Comparison of ENCODE assay signal across 9 mouse cellular contexts in the genomic region with DNA sequence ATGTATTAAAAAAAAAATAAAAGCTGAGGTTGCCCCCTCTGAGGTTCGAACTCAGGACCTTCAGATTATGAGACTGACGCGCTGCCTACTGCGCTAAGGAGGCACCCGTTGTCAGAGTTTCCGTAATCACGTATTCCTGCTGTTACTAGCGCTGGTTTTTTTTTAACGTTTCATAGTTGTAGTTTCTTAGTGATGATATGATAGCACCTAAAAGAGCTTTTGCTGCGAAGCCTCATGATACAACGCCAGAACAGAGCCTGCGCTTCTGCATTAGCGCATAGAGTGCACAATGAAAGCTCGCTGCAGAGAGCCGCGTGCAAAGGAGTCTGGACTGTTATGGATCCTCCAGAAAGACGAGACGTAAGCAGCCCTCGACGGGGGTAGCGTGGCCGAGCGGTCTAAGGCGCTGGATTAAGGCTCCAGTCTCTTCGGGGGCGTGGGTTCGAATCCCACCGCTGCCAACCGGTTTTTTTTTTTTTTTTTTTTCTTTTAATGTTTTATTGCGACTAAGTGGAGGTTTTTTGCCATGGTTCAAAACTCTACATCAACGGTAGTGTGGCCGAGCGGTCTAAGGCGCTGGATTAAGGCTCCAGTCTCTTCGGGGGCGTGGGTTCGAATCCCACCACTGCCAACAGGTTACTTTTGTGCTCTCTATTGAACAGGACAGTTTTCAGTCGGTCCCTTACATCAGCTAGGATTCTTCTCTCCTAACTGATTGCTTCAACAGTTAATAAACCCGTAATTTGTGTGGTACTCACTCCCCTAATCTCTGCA. TPM values are rescaled to one million over a fixed set of nuclear protein-coding genes. Genes with fewer than 3 reads are reported as not detected.
DNase-seq lines count a peak whose midpoint lies in the region; ATAC-seq and TF ChIP-seq lines count a peak whose summit lies in the region.
"Had no signal": no experiment of that assay in that cellular context is flagged by ENCODE, and none has a peak within 500 bp of the region (broad histone marks: within the 10 kb centered on the region; RNA-seq: fewer than 3 reads in every experiment).

No protein-coding gene starts in this region.

- H3K4me2 ChIP-seq in heart, embryonic 13.5 days: peak overlapping the region; percentile 85
- peak overlapping the region; percentile 57 for H3K4me2 ChIP-seq in kidney, postnatal 0 days (ENCODE audit: low read length)
- H3K4me2 ChIP-seq in liver, embryonic 15.5 days: peak overlapping the region; percentile 84
- H3K4me2 ChIP-seq in neural tube, embryonic 11.5 days (ENCODE audit: low read depth): peak overlapping the region; percentile 89
- peak overlapping the region; percentile 84 for H3K4me2 ChIP-seq in stomach, embryonic 15.5 days

- WGBS in heart, embryonic 13.5 days: under 1% methylated on average over 39 of the region's 39 CpGs
- WGBS in kidney, postnatal 0 days: 1% methylated on average over 39 of the region's 39 CpGs
- WGBS in liver, embryonic 15.5 days (ENCODE audit: insufficient replicate concordance): under 1% methylated on average over 39 of the region's 39 CpGs
- under 1% methylated on average over 39 of the region's 39 CpGs for WGBS in neural tube, embryonic 11.5 days
- WGBS in stomach, embryonic 15.5 days: 1% methylated on average over 39 of the region's 39 CpGs

- H3K27ac ChIP-seq in brown adipose tissue, adult 24 weeks (replicated peaks; ENCODE audit: low read depth, low read length): no peak overlapping the region
- peak overlapping the region; percentile 53; the same call in 1 of the 2 replicates for H3K27ac ChIP-seq in heart, embryonic 13.5 days (replicated peaks)
- H3K27ac ChIP-seq in kidney, postnatal 0 days: no peak overlapping the region
- peak overlapping the region; percentile 80 for H3K27ac ChIP-seq in liver, embryonic 15.5 days (replicated peaks)
- no peak overlapping the region for H3K27ac ChIP-seq in neural tube, embryonic 11.5 days (ENCODE audit: low read depth, low read length)
- peak overlapping the region; percentile 81 for H3K27ac ChIP-seq in stomach, embryonic 15.5 days

- H3K4me1 ChIP-seq in brown adipose tissue, adult 24 weeks (ENCODE audit: control insufficient read depth, insufficient read depth, insufficient read length, low read length): peaks cover 4% of the 10 kb centered on the region; the same call in 1 of the 2 replicates
- peaks cover 30% of the 10 kb centered on the region for H3K4me1 ChIP-seq in heart, embryonic 13.5 days
- peaks cover 5% of the 10 kb centered on the region; the same call in 1 of the 2 replicates for H3K4me1 ChIP-seq in kidney, postnatal 0 days (replicated peaks; ENCODE audit: insufficient read depth, low read length)
- peaks cover 52% of the 10 kb centered on the region for H3K4me1 ChIP-seq in liver, embryonic 15.5 days (replicated peaks)
- H3K4me1 ChIP-seq in neural tube, embryonic 11.5 days (ENCODE audit: control insufficient read depth, insufficient read depth, low read length): no peaks in the 10 kb centered on the region
- 0 out of 2 replicates have a peak, but pooled peaks cover 2% of the 10 kb centered on the region for H3K4me1 ChIP-seq in stomach, embryonic 15.5 days

- no peaks in the 10 kb centered on the region for H3K9me3 ChIP-seq in heart, embryonic 13.5 days
- no peaks in the 10 kb centered on the region for H3K9me3 ChIP-seq in kidney, postnatal 0 days (replicated peaks; ENCODE audit: low read length)
- H3K9me3 ChIP-seq in liver, embryonic 15.5 days (replicated peaks): no peaks in the 10 kb centered on the region
- H3K9me3 ChIP-seq in neural tube, embryonic 11.5 days (ENCODE audit: control insufficient read depth, low read length): no peaks in the 10 kb centered on the region
- no peaks in the 10 kb centered on the region for H3K9me3 ChIP-seq in stomach, embryonic 15.5 days

- H3K36me3 ChIP-seq in heart, embryonic 13.5 days: no peaks in the 10 kb centered on the region
- H3K36me3 ChIP-seq in kidney, postnatal 0 days (ENCODE audit: insufficient read depth, low read length): no peaks in the 10 kb centered on the region
- no peaks in the 10 kb centered on the region for H3K36me3 ChIP-seq in liver, embryonic 15.5 days (replicated peaks)
- H3K36me3 ChIP-seq in neural tube, embryonic 11.5 days (ENCODE audit: control insufficient read depth, insufficient read depth, low read length): no peaks in the 10 kb centered on the region
- no peaks in the 10 kb centered on the region for H3K36me3 ChIP-seq in stomach, embryonic 15.5 days

- no peak for TF ChIP-seq CTCF in kidney, postnatal 0 days (IDR thresholded peaks at IDR 0.05; ENCODE audit: low read depth)

- peak; percentile 84 to 88 for DNase-seq in CD8-positive naive resting alpha-beta T cell, adult 2 months (ENCODE audit: low read depth in 2 of 2, low spot score in 2 of 2)
- peak; percentile 86 for DNase-seq in kidney, postnatal 0 days (ENCODE audit: low spot score)
- peak; percentile 84 for DNase-seq in neural tube, embryonic 11.5 days (ENCODE audit: low spot score)

- H3K9ac ChIP-seq in heart, embryonic 13.5 days: peak overlapping the region; percentile 72; the same call in 1 of the 2 replicates
- H3K9ac ChIP-seq in kidney, postnatal 0 days (ENCODE audit: low read depth, low read length): no peak overlapping the region
- H3K9ac ChIP-seq in liver, embryonic 15.5 days: peak overlapping the region; percentile 28; the same call in 1 of the 2 replicates
- H3K9ac ChIP-seq in neural tube, embryonic 11.5 days (ENCODE audit: low read length): no peak overlapping the region
- H3K9ac ChIP-seq in stomach, embryonic 15.5 days: no peak overlapping the region

- peak overlapping the region; percentile 81 for H3K4me3 ChIP-seq in brown adipose tissue, adult 24 weeks (ENCODE audit: insufficient read depth, low read depth, low read length)
- peak overlapping the region; percentile 68 for H3K4me3 ChIP-seq in heart, embryonic 13.5 days
- H3K4me3 ChIP-seq in kidney, postnatal 0 days (replicated peaks; ENCODE audit: low read depth, low read length): peak overlapping the region; percentile 51
- peak overlapping the region; percentile 64 for H3K4me3 ChIP-seq in liver, embryonic 15.5 days (replicated peaks)
- peak overlapping the region; percentile 45 for H3K4me3 ChIP-seq in neural tube, embryonic 11.5 days (ENCODE audit: low read depth, low read length)
- H3K4me3 ChIP-seq in stomach, embryonic 15.5 days (replicated peaks): peak overlapping the region; percentile 56

- peaks cover 5% of the 10 kb centered on the region; the same call in 1 of the 2 replicates for H3K27me3 ChIP-seq in heart, embryonic 13.5 days (replicated peaks)
- no peaks in the 10 kb centered on the region for H3K27me3 ChIP-seq in kidney, postnatal 0 days (ENCODE audit: insufficient read depth, low read length)
- peaks cover 15% of the 10 kb centered on the region; the same call in 1 of the 2 replicates for H3K27me3 ChIP-seq in liver, embryonic 15.5 days
- H3K27me3 ChIP-seq in neural tube, embryonic 11.5 days (ENCODE audit: control insufficient read depth, insufficient read depth, low read length): no peaks in the 10 kb centered on the region
- no peaks in the 10 kb centered on the region for H3K27me3 ChIP-seq in stomach, embryonic 15.5 days (replicated peaks)

- peak; percentile 66 for ATAC-seq in erythroid progenitor cell, adult 5-6 weeks (replicated peaks; ENCODE audit: low FRiP score, poor library complexity, severe bottlenecking)
- ATAC-seq in heart, embryonic 13.5 days (ENCODE audit: extremely low read depth, insufficient number of reproducible peaks, low FRiP score, low TSS enrichment): peak; percentile 75
- ATAC-seq in kidney, postnatal 0 days (replicated peaks; ENCODE audit: low FRiP score, low read depth): peak; percentile 85
- ATAC-seq in liver, embryonic 15.5 days (ENCODE audit: insufficient read depth): peak; percentile 77
- ATAC-seq in neural tube, embryonic 11.5 days (ENCODE audit: insufficient read depth, low FRiP score, low TSS enrichment): peak; percentile 72
- peak; percentile 81 for ATAC-seq in stomach, embryonic 15.5 days (ENCODE audit: insufficient read depth, low FRiP score, low read depth)

RNA-seq across cellular contexts. Expression of a gene that starts 9.4 kb away (rescaled TPM):
- 9.1 and 14.4 TPM in 2 replicates for polyA plus RNA-seq in brown adipose tissue, adult 24 weeks (2012; ENCODE audit: insufficient read depth, insufficient read length, missing spikeins)
- total RNA-seq in erythroid progenitor cell, adult 5-6 weeks (2015; ENCODE audit: low replicate concordance): 29.6 and 37.3 TPM in 2 replicates
- total RNA-seq in erythroid progenitor cell, adult 5-6 weeks (2017; ENCODE audit: low replicate concordance): 60.8 and 61.5 TPM in 2 replicates
- polyA plus RNA-seq in heart, embryonic 13.5 days (2015; fragmentation: Nextera tagmentation; extraction: Ambion mirVana): 80.3 and 83.4 TPM in 2 replicates
- 101 and 103 TPM in 2 replicates for polyA plus RNA-seq in kidney, postnatal 0 days (2015; fragmentation: Nextera tagmentation; extraction: Ambion mirVana)
- polyA plus RNA-seq in liver, embryonic 15.5 days (2015; fragmentation: Nextera tagmentation; extraction: Ambion mirVana): 59.3 and 65.7 TPM in 2 replicates
- polyA plus RNA-seq in neural tube, embryonic 11.5 days (2014; fragmentation: Nextera tagmentation; extraction: Ambion mirVana): 150 and 160 TPM in 2 replicates
- 132 and 143 TPM in 2 replicates for polyA plus RNA-seq in stomach, embryonic 15.5 days (2015; fragmentation: Nextera tagmentation; extraction: Ambion mirVana)

RNA-seq across cellular contexts. Expression of a gene that starts 24.2 kb away (rescaled TPM):
- not detected in 2 replicates for polyA plus RNA-seq in brown adipose tissue, adult 24 weeks (2012; ENCODE audit: insufficient read depth, insufficient read length, missing spikeins)
- not detected in 2 replicates for total RNA-seq in erythroid progenitor cell, adult 5-6 weeks (2015; ENCODE audit: low replicate concordance)
- not detected in 2 replicates for total RNA-seq in erythroid progenitor cell, adult 5-6 weeks (2017; ENCODE audit: low replicate concordance)
- not detected in 2 replicates for polyA plus RNA-seq in heart, embryonic 13.5 days (2015; fragmentation: Nextera tagmentation; extraction: Ambion mirVana)
- polyA plus RNA-seq in kidney, postnatal 0 days (2015; fragmentation: Nextera tagmentation; extraction: Ambion mirVana): not detected in 2 replicates
- polyA plus RNA-seq in liver, embryonic 15.5 days (2015; fragmentation: Nextera tagmentation; extraction: Ambion mirVana): not detected in 2 replicates
- not detected in 2 replicates for polyA plus RNA-seq in neural tube, embryonic 11.5 days (2014; fragmentation: Nextera tagmentation; extraction: Ambion mirVana)
- polyA plus RNA-seq in stomach, embryonic 15.5 days (2015; fragmentation: Nextera tagmentation; extraction: Ambion mirVana): not detected in 2 replicates
- polyA plus RNA-seq: gonadal fat pad, adult 2 months had no signal

RNA-seq across cellular contexts. Expression of a gene that starts 40.4 kb away (rescaled TPM):
- not detected in 2 replicates for polyA plus RNA-seq in brown adipose tissue, adult 24 weeks (2012; ENCODE audit: insufficient read depth, insufficient read length, missing spikeins)
- total RNA-seq in erythroid progenitor cell, adult 5-6 weeks (2015; ENCODE audit: low replicate concordance): not detected in 2 replicates
- total RNA-seq in erythroid progenitor cell, adult 5-6 weeks (2017; ENCODE audit: low replicate concordance): not detected in 2 replicates
- not detected in 2 replicates for polyA plus RNA-seq in heart, embryonic 13.5 days (2015; fragmentation: Nextera tagmentation; extraction: Ambion mirVana)
- not detected in 2 replicates for polyA plus RNA-seq in kidney, postnatal 0 days (2015; fragmentation: Nextera tagmentation; extraction: Ambion mirVana)
- polyA plus RNA-seq in liver, embryonic 15.5 days (2015; fragmentation: Nextera tagmentation; extraction: Ambion mirVana): not detected in 2 replicates
- polyA plus RNA-seq in neural tube, embryonic 11.5 days (2014; fragmentation: Nextera tagmentation; extraction: Ambion mirVana): not detected in 2 replicates
- polyA plus RNA-seq in stomach, embryonic 15.5 days (2015; fragmentation: Nextera tagmentation; extraction: Ambion mirVana): not detected in 2 replicates
- polyA plus RNA-seq: gonadal fat pad, adult 2 months had no signal

RNA-seq across cellular contexts. Expression of a gene that starts 58.6 kb away (rescaled TPM):
- not detected in 2 replicates for polyA plus RNA-seq in brown adipose tissue, adult 24 weeks (2012; ENCODE audit: insufficient read depth, insufficient read length, missing spikeins)
- total RNA-seq in erythroid progenitor cell, adult 5-6 weeks (2015; ENCODE audit: low replicate concordance): not detected in 2 replicates
- not detected in 2 replicates for total RNA-seq in erythroid progenitor cell, adult 5-6 weeks (2017; ENCODE audit: low replicate concordance)
- 0.04 TPM in 1 of 2 replicates, not detected in the other for polyA plus RNA-seq in heart, embryonic 13.5 days (2015; fragmentation: Nextera tagmentation; extraction: Ambion mirVana)
- polyA plus RNA-seq in kidney, postnatal 0 days (2015; fragmentation: Nextera tagmentation; extraction: Ambion mirVana): 0.04 TPM in 1 of 2 replicates, not detected in the other
- polyA plus RNA-seq in liver, embryonic 15.5 days (2015; fragmentation: Nextera tagmentation; extraction: Ambion mirVana): 0.02 TPM in 1 of 2 replicates, not detected in the other
- polyA plus RNA-seq in neural tube, embryonic 11.5 days (2014; fragmentation: Nextera tagmentation; extraction: Ambion mirVana): not detected in 2 replicates
- polyA plus RNA-seq in stomach, embryonic 15.5 days (2015; fragmentation: Nextera tagmentation; extraction: Ambion mirVana): not detected in 2 replicates
- polyA plus RNA-seq: gonadal fat pad, adult 2 months had no signal

Comparison
In these comparisons a context has a peak if more than half of its experiments do, and no peak if none do; other contexts are left out.
1. H3K27ac ChIP-seq: peak in heart, embryonic 13.5 days (single experiment), liver, embryonic 15.5 days (single experiment) and stomach, embryonic 15.5 days (single experiment); none in brown adipose tissue, adult 24 weeks (single experiment), kidney, postnatal 0 days (single experiment) and neural tube, embryonic 11.5 days (single experiment).
2. H3K9ac ChIP-seq: peak in heart, embryonic 13.5 days (single experiment) and liver, embryonic 15.5 days (single experiment); none in kidney, postnatal 0 days (single experiment), neural tube, embryonic 11.5 days (single experiment) and stomach, embryonic 15.5 days (single experiment).
3. Peak in every context shown above with its lines, with median percentiles within 50 percentile points of each other: DNase-seq, H3K4me3 ChIP-seq, ATAC-seq and H3K4me2 ChIP-seq.